Mouse (Mus musculus) stomach, postnatal 0 days (tissue): ENCODE results near the gene Aamp.

Experiments
- CTCF ChIP-seq: IDR thresholded peaks from 2 replicates; pipeline ENCODE4 v1.5.1; 2016; ENCODE audit warnings: antibody characterized with exemption, low read depth, mild to moderate bottlenecking, moderate library complexity
- EP300 ChIP-seq: optimal IDR thresholded peaks from 2 replicates; pipeline ENCODE3; 2016; ENCODE audit warnings: antibody characterized with exemption

- no peak for TF ChIP-seq EP300
- no peak for TF ChIP-seq CTCF
Measured at GRCm38 (mm10) chr1:74331046-74331681, 46.6 kb upstream of the Aamp start.
